Mouse (Mus musculus) heart, postnatal 0 days (tissue): ENCODE results near the gene Ctrl. TPM values are rescaled to one million over a fixed set of nuclear protein-coding genes. Genes with fewer than 3 reads are reported as not detected.

Experiments
- ATAC-seq: fragments of 200-750 bp; cut with Nextera tagmentation; 2 replicates; pipeline ENCODE4 v1.8.0; 2017; ENCODE audit warnings: low read depth, moderate number of reproducible peaks, moderate library complexity; ENCODE audit not compliant: insufficient read depth
- DNase-seq: peaks from one replicate; pipeline ENCODE4 v3.0.0-alpha.2; 2016; ENCODE audit warnings: low spot score
- H3K27ac ChIP-seq: fragments of 300-500 bp; sonication (generic); 2 replicates; pipeline ENCODE4 v1.5.1; 2014; ENCODE audit warnings: low read depth, mild to moderate bottlenecking
- H3K27me3 ChIP-seq: fragments of 300-500 bp; sonication (generic); 2 replicates; pipeline ENCODE4 v1.6.1; 2014; ENCODE audit warnings: low read length, mixed read lengths; ENCODE audit not compliant: control insufficient read depth, insufficient read depth
- H3K36me3 ChIP-seq: fragments of 300-500 bp; sonication (generic); replicated peaks from 2 replicates; pipeline ENCODE4 v1.6.1; 2014; ENCODE audit warnings: low read length, mixed read lengths; ENCODE audit not compliant: control insufficient read depth, insufficient read depth
- H3K4me1 ChIP-seq: fragments of 300-500 bp; sonication (generic); 2 replicates; pipeline ENCODE4 v1.6.1; 2014; ENCODE audit warnings: antibody characterized with exemption; ENCODE audit not compliant: control insufficient read depth, insufficient read depth
- H3K4me2 ChIP-seq: fragments of 300-500 bp; sonication (generic); 2 replicates; pipeline ENCODE4 v1.6.1; 2014; ENCODE audit warnings: low read depth, mild to moderate bottlenecking, low read length, moderate library complexity
- H3K4me3 ChIP-seq: fragments of 300-500 bp; sonication (generic); 2 replicates; pipeline ENCODE4 v1.5.1; 2014; ENCODE audit warnings: low read depth, low read length
- H3K9ac ChIP-seq: fragments of 300-500 bp; sonication (generic); replicated peaks from 2 replicates; pipeline ENCODE4 v1.6.1; 2014; ENCODE audit warnings: low read depth, low read length, mixed read lengths
- H3K9me3 ChIP-seq: fragments of 300-500 bp; sonication (generic); replicated peaks from 2 replicates; pipeline ENCODE4 v1.6.1; 2016; ENCODE audit warnings: low read length; ENCODE audit not compliant: control insufficient read depth
- CTCF ChIP-seq: IDR thresholded peaks from 2 replicates; pipeline ENCODE4 v1.5.1; 2016; ENCODE audit warnings: antibody characterized with exemption, control low read depth, low read depth
- EP300 ChIP-seq: IDR thresholded peaks from 2 replicates; pipeline ENCODE4 v1.6.1; 2016; ENCODE audit warnings: antibody characterized with exemption, low read depth
- WGBS: fragments of 180-500 bp; shearing (Covaris S2); extraction: QIAGEN DNeasy Blood & Tissue Kit; methylation state at CpG from one replicate; pipeline ENCODE4 v1.1.7; 2014; 5-methylcytosine and 5-hydroxymethylcytosine counted together
- polyA plus RNA-seq: library from polyadenylated mRNA; unstranded; fragments of >200 nt; fragmentation: Nextera tagmentation; extraction: Ambion mirVana; gene quantifications from 2 replicates; pipeline ENCODE4 v1.2.1, GENCODE M21; 2015
- total RNA-seq: library from RNA; depleted of rRNA; stranded (reverse); fragments of >200 nt; gene quantifications from 2 replicates; pipeline ENCODE4 v1.2.3, GENCODE M21; 2014; ENCODE audit warnings: low replicate concordance

Gene Ctrl
- total and polyA plus RNA-seq, 2 experiments from 2014 or later = 0.31 TPM; not detected in 1

DNA sequence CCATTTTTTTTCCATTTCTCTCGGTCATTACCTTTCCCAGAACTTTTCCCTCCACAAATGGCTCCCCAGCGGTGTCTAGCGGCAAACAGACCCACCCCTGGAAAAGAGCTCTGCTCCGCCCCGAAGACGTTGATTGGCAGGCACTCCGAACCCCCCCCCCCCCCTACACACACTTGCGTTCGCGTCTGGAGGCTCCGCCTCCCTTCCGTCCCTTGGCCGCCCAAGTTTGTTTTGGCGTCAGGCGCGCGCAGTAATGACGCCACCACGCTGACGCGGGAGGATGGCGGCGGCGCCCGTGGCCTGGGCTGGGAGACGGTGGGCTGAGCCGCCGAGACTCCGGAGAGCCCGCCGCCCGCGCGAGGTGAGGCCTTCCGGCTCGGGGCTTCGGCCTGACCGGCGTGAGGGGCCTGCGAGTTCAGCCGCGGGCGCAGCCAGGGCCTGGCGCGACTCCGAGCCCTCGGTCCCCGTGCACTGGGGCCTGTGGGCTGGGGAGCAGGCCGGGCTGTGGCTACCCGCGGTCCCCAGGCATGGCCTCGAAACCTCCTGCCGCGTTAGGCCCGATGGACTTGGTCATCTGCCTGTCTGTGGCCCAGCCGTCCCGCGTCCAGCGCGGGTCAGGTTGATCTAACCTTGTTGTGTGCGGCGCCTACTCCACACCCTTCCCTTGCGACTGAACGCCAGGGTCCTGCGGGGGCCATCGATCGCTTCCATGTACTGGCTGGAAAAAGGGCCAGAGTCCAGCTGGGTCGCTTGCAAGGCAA lies 33.3 kb downstream of the Ctrl start, which contains the start of gene Pskh1:
TSS of gene Pskh1 (plus strand) at position 262 of the 761 bp plus-strand sequence.
- Histone ChIP-seq H3K27me3 (no peaks in the 10 kb centered on the region), H3K4me3 (peak within 1 kb of the TSS; percentile 91), H3K36me3 (no peaks in the 10 kb centered on the region), H3K4me1 (peaks cover 9% of the 10 kb centered on the region; the same call in 1 of the 2 replicates), H3K27ac (peak within 1 kb of the TSS; percentile 94), H3K9ac (peak within 1 kb of the TSS; percentile 97), H3K4me2 (peak within 1 kb of the TSS; percentile 76), H3K9me3 (no peaks in the 10 kb centered on the region)
- peak; percentile 96 for ATAC-seq
- WGBS = under 1% methylated on average over 66 of the region's 68 CpGs
- no peak for TF ChIP-seq CTCF
- no peak for TF ChIP-seq EP300
- peak; percentile 95 for DNase-seq

DNA sequence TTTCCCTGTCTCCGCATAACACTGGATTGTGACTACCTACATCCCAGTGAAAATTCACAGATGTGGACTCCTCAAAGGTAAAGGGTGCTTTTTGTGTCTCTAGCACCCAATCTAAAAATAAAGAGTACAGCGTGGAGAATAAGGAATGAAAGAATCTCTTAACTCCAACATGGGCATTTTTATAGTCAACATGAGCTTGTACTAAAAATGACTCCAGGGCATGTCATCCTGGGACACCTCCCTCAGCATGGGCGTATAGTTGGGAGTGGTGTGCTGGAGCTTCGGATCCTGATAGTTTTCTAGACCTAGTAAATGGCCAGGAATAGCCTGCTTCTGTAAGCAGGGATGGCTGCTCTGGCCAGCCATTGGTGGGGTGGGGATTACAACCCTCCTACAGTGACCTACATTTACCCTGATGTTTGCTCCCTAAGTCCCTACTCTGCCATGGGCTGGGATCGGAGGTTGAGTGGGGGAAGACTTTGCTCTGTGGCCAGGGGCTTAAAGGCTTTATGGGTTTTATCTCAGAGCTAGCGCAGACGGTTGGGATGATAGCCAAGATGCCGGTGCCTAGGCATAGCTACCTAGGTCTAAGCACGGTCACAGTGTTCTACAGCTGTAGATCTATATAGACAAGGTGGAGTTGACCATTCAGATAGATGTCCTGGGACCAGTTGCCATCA lies 35.7 kb downstream of the Ctrl start:
- Histone ChIP-seq H3K27ac (no peak overlapping the region), H3K4me2 (no peak overlapping the region), H3K4me1 (peaks cover 9% of the 10 kb centered on the region; the same call in 1 of the 2 replicates), H3K27me3 (no peaks in the 10 kb centered on the region), H3K9ac (no peak overlapping the region), H3K4me3 (no peak overlapping the region), H3K36me3 (no peaks in the 10 kb centered on the region; the same call in 1 of the 2 replicates), H3K9me3 (no peaks in the 10 kb centered on the region)
- no peak for ATAC-seq
- no peak for DNase-seq
- TF ChIP-seq EP300 = no peak
- no peak for TF ChIP-seq CTCF
- 65% methylated on average over 9 of the region's 9 CpGs for WGBS

DNA sequence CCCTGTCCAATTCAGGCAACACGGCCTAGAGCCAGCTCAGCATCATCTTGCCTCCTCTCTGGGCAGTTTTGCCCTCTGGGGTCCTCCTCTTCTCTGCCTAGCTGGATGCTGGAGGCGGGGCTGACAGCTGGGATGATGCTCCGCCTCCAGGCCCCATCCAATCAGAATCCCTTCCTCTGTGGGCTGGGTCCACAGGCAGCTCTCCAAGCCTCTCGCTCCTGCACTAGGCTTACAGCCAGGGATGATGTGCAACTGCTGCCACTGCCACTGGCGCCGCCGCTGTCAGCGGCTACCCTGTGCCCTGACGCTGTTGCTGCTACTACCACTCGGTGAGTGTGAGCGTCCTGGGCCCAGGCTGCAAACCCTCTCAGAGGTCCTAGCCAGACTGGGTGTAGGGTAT lies 40.3 kb downstream of the Ctrl start, which contains the start of gene Nrn1l:
TSS of gene Nrn1l (plus strand) at position 229 of the 400 bp plus-strand sequence.
- no peak within 1 kb of the TSS for H3K9ac ChIP-seq
- 10% methylated on average over 11 of the region's 11 CpGs for WGBS
- TF ChIP-seq EP300 (no peak), CTCF (no peak)
- no peak within 1 kb of the TSS for H3K4me3 ChIP-seq
- ATAC-seq (peak; percentile 90), DNase-seq (peak; percentile 84)
- no peaks in the 10 kb centered on the region for H3K27me3 ChIP-seq
- H3K27ac ChIP-seq = no peak within 1 kb of the TSS
- H3K9me3 ChIP-seq = no peaks in the 10 kb centered on the region
- no peaks in the 10 kb centered on the region for H3K4me1 ChIP-seq
- H3K36me3 ChIP-seq = peaks cover 45% of the 10 kb centered on the region
- H3K4me2 ChIP-seq = no peak within 1 kb of the TSS

DNA sequence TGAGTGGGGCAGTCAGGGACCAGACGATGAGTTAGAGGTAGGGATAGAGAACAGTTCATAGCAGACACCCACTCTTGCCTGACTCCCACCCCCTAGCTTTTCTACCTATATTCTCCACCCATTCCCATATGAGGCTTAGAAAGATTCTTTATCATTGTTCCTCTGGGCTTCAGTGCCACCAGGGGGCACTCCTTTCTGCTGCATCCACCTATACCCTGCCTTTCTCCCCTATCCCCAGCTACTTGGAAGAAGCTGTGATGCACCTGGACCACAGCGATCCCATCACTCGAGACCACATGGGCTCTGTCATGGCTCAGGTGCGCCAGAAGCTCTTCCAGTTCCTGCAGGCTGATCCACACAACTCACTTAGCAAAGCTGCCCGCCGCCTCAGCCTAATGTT lies 41.2 kb downstream of the Ctrl start:
- no peak overlapping the region for H3K9ac ChIP-seq
- no peaks in the 10 kb centered on the region for H3K27me3 ChIP-seq
- TF ChIP-seq CTCF (peak; percentile 40), EP300 (no peak)
- peaks cover 54% of the 10 kb centered on the region for H3K36me3 ChIP-seq
- H3K9me3 ChIP-seq = no peaks in the 10 kb centered on the region
- DNase-seq = no peak
- no peak overlapping the region for H3K4me3 ChIP-seq
- no peak for ATAC-seq
- H3K4me2 ChIP-seq = no peak overlapping the region
- no peak overlapping the region for H3K27ac ChIP-seq
- 85% methylated on average over 6 of the region's 6 CpGs for WGBS
- H3K4me1 ChIP-seq = no peaks in the 10 kb centered on the region

DNA sequence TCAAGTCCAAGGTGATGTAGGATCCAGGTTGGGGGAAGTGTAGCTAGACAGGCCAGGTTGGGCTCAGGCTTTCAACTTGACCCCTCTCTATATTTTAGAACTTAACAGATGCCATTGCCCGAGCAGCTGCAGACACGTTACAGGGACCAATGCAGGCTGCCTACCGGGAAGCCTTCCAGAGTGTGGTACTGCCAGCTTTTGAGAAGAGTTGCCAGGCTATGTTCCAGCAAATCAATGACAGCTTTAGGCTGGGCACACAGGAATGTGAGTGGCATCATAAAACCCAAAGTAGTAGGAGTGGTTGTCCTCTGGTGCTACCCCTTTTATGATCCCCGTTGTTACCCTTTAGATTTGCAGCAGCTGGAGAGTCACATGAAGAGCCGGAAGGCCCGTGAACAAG lies 42.8 kb downstream of the Ctrl start:
- no peak overlapping the region for H3K27ac ChIP-seq
- DNase-seq (no peak), ATAC-seq (no peak)
- WGBS = 89% methylated on average over 6 of the region's 6 CpGs
- H3K4me3 ChIP-seq = no peak overlapping the region
- H3K9me3 ChIP-seq = no peaks in the 10 kb centered on the region
- no peaks in the 10 kb centered on the region for H3K27me3 ChIP-seq
- H3K4me2 ChIP-seq = no peak overlapping the region
- TF ChIP-seq CTCF = no peak
- no peak for TF ChIP-seq EP300
- no peaks in the 10 kb centered on the region for H3K4me1 ChIP-seq
- peaks cover 69% of the 10 kb centered on the region for H3K36me3 ChIP-seq
- no peak overlapping the region for H3K9ac ChIP-seq
